Mouse (Mus musculus) olfactory bulb, adult 2 months (tissue): ENCODE results near the gene Tlcd2. TPM values are rescaled to one million over a fixed set of nuclear protein-coding genes. Genes with fewer than 3 reads are reported as not detected.

Experiments used
- H3K27ac ChIP-seq: fragments of 200-500 bp; 2 replicates; pipeline ENCODE4 v1.5.1; 2012; ENCODE audit warnings: low read depth, low read length; ENCODE audit not compliant: insufficient read depth
- H3K4me1 ChIP-seq: fragments of 200-500 bp; 2 replicates; pipeline ENCODE4 v1.6.1; 2012; ENCODE audit warnings: low read length; ENCODE audit not compliant: control insufficient read depth, insufficient read depth
- H3K4me3 ChIP-seq: fragments of 200-500 bp; 2 replicates; pipeline ENCODE4 v1.5.1; 2012; ENCODE audit warnings: mild to moderate bottlenecking, low read depth, low read length, moderate library complexity; ENCODE audit not compliant: insufficient read depth
- CTCF ChIP-seq: fragments of 200-500 bp; IDR thresholded peaks from 2 replicates; pipeline ENCODE4 v1.5.1; 2012; ENCODE audit warnings: low read depth, mild to moderate bottlenecking, low read length, moderate library complexity; ENCODE audit not compliant: insufficient read depth
- POLR2A ChIP-seq: fragments of 200-500 bp; IDR thresholded peaks from 2 replicates; pipeline ENCODE4 v1.6.1; 2012; ENCODE audit warnings: mild to moderate bottlenecking, low read depth, low read length, moderate library complexity; ENCODE audit not compliant: insufficient read depth
- WGBS: fragments of 180-500 bp; shearing (Covaris S2); methylation state at CpG from one replicate; pipeline ENCODE4 v1.1.7; 2018; 5-methylcytosine and 5-hydroxymethylcytosine counted together
- polyA plus RNA-seq: library from polyadenylated mRNA; stranded (reverse); fragments of >200 nt; gene quantifications from 2 replicates; pipeline ENCODE4 v1.2.4, GENCODE M21; 2012; ENCODE audit warnings: low replicate concordance; ENCODE audit not compliant: missing spikeins, insufficient read depth, insufficient read length

Tlcd2 gene
- polyA plus RNA-seq, 1 experiment, result not detected

- Histone ChIP-seq H3K4me1 (peaks cover 11% of the 10 kb centered on the region), H3K27ac (no peak overlapping the region), H3K4me3 (no peak overlapping the region)
- 80% methylated on average over 8 of the region's 8 CpGs for WGBS
- TF ChIP-seq POLR2A, result no peak
Measured at GRCm38 (mm10) chr11:75443711-75444110, 17.8 kb upstream of the Tlcd2 start.

- 76% methylated on average over 3 of the region's 3 CpGs for WGBS
- no peak overlapping the region for H3K27ac ChIP-seq
- H3K4me1 ChIP-seq, result peaks cover 36% of the 10 kb centered on the region
- TF ChIP-seq CTCF, result no peak
- TF ChIP-seq POLR2A, result no peak
- no peak overlapping the region for H3K4me3 ChIP-seq
Measured at GRCm38 (mm10) chr11:75448575-75448974, 12.9 kb upstream of the Tlcd2 start.

GRCm38 (mm10) chr11:75449695-75450094 lies 11.8 kb upstream of the Tlcd2 start:
- Histone ChIP-seq H3K4me3 (no peak overlapping the region), H3K27ac (no peak overlapping the region), H3K4me1 (peaks cover 40% of the 10 kb centered on the region)
- TF ChIP-seq POLR2A, result no peak
- no peak for TF ChIP-seq CTCF
- WGBS, result 81% methylated on average over 7 of the region's 7 CpGs

GRCm38 (mm10) chr11:75450304-75450908 lies 11.1 kb upstream of the Tlcd2 start:
- no peak overlapping the region for H3K4me3 ChIP-seq
- peaks cover 44% of the 10 kb centered on the region for H3K4me1 ChIP-seq
- no peak overlapping the region for H3K27ac ChIP-seq
- WGBS, result 85% methylated on average over 8 of the region's 8 CpGs
- TF ChIP-seq CTCF (no peak), POLR2A (no peak)

GRCm38 (mm10) chr11:75450936-75451335 lies 10.6 kb upstream of the Tlcd2 start:
- TF ChIP-seq CTCF (no peak), POLR2A (no peak)
- H3K27ac ChIP-seq, result no peak overlapping the region
- WGBS, result 93% methylated on average over 15 of the region's 15 CpGs
- no peak overlapping the region for H3K4me3 ChIP-seq
- H3K4me1 ChIP-seq, result peaks cover 44% of the 10 kb centered on the region

GRCm38 (mm10) chr11:75452081-75452480 lies 9.4 kb upstream of the Tlcd2 start:
- Histone ChIP-seq H3K4me1 (peaks cover 46% of the 10 kb centered on the region), H3K4me3 (no peak overlapping the region), H3K27ac (no peak overlapping the region)
- TF ChIP-seq CTCF (no peak), POLR2A (no peak)
- WGBS, result 93% methylated on average over 8 of the region's 8 CpGs

DNA sequence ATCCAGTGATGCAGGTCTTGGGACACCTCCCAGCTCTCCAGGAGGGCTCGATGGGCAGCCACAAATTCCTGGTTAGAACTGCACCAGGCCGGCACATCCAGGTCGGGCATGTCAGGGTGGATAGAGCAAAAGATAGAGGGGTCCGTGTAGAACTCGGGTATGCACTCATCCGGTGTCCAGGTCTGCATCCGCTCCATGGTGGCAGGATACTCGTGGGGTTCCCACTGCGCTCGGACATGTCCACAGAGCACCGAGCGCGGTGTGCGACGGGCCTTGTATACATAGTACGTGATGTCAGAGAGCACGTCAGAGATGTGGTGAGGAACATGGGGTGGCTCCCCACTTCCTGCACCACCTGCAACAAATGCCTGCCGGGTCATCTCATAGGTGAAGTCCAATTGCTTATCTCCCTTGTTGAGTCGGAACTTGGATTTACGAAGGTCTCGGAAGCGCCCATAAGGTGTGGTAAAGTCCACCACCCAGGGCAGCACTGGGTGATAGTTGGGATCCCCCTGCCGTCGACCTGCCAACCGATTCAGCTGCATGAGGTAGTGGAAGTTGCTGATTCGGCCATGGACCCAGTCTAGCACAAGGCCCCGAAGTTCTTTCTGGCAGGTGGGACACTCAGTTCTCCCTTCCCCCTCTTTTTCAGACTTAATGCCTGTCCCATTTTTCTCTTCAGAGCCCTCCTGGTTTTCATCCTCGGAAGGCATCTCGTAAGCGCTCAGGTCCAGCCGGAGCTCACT lies 8.5 kb upstream of the Tlcd2 start:
- 94% methylated on average over 31 of the region's 31 CpGs for WGBS
- H3K4me3 ChIP-seq, result no peak overlapping the region
- H3K27ac ChIP-seq, result no peak overlapping the region
- TF ChIP-seq CTCF (no peak), POLR2A (no peak)
- H3K4me1 ChIP-seq, result peaks cover 46% of the 10 kb centered on the region

DNA sequence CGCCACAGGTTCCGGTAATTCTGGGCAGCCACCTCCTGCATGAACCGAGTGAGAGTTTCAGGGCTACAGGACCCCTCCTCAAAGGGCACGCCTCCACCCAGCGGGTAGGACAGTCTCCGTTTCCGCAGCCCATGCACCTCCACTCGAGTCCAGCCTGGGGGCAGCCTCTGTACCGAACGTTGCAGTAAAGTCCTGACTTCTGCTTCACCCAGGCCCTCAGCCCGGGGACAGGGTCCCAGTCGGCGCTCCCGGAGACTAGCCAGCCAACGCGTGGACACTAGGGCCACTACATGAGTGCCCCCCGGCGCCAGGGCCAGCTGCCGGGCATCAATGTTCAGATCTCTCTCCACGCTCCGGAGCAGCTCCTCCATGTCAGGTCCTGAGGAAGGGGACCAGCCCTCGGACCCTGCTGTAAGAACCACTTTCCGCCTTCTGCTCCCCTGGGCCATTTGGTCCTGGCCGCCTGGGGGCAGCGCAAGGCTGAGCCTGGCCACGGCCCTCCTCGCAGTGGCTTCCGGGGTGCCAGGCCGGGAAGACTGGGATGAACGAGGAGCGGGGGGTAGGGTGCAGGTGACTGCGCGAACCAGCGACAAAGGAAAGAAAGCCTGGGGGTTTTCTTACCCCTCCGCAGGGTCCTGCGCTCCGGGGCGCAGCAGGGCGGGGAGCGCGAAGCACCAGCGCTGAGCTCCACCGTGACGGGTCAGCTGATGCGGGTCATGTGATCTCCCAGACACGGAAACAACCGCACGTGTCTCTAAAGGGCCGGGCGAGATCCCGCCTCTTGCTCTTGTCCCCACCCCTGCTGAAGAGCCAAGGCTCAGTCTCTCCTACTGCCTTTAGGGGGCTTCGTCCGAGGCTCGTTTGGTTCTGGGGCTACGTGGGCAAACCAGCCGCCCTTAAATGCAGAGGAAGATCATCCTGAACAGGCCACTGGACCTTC lies 7.3 kb upstream of the Tlcd2 start, which contains the start of gene Wdr81:
TSS of gene Wdr81 (minus strand) at position 727 of the 940 bp plus-strand sequence.
- peak; percentile 28; the same call in 1 of the 2 replicates for TF ChIP-seq CTCF
- peak; percentile 72 for TF ChIP-seq POLR2A
- 1% methylated on average over 56 of the region's 56 CpGs for whole genome bisulfite sequencing
- peaks cover 47% of the 10 kb centered on the region for H3K4me1 ChIP-seq
- peak within 1 kb of the TSS; percentile 71 for H3K4me3 ChIP-seq
- H3K27ac ChIP-seq, result 0 out of 2 replicates have a peak within 1 kb of the TSS, but pooled peaks have one; percentile 3
